Mouse (Mus musculus) small intestine, adult 2 months (tissue): ENCODE data around the gene Dusp15. TPM values are rescaled to one million over a fixed set of nuclear protein-coding genes. Genes with fewer than 3 reads are reported as not detected.

Experiments
- H3K27ac ChIP-seq: fragments of 200-500 bp; 2 replicates; pipeline ENCODE4 v1.5.1; 2012; ENCODE audit warnings: low read depth, low read length, control low read depth, inconsistent platforms; ENCODE audit not compliant: insufficient read depth
- H3K27me3 ChIP-seq: fragments of 200-500 bp; 2 replicates; pipeline ENCODE4 v1.6.1; 2012; ENCODE audit warnings: mild to moderate bottlenecking, moderate library complexity, low read length, inconsistent platforms; ENCODE audit not compliant: control insufficient read depth, insufficient read depth
- H3K36me3 ChIP-seq: fragments of 200-500 bp; 2 replicates; pipeline ENCODE4 v1.6.1; 2012; ENCODE audit warnings: mild to moderate bottlenecking, low read length, control low read depth, inconsistent platforms; ENCODE audit not compliant: control insufficient read depth, insufficient read depth
- H3K4me1 ChIP-seq: fragments of 200-500 bp; 2 replicates; pipeline ENCODE4 v1.6.1; 2012; ENCODE audit warnings: low read length, inconsistent platforms, mixed read lengths; ENCODE audit not compliant: control insufficient read depth, insufficient read depth, insufficient read length
- H3K4me3 ChIP-seq: fragments of 200-500 bp; 2 replicates; pipeline ENCODE4 v1.5.1; 2012; ENCODE audit warnings: low read depth, mild to moderate bottlenecking, control low read depth, inconsistent platforms, low read length, moderate library complexity
- CTCF ChIP-seq: fragments of 200-500 bp; IDR thresholded peaks from 2 replicates; pipeline ENCODE4 v1.5.1; 2012; ENCODE audit warnings: low read depth, mild to moderate bottlenecking, control low read depth, inconsistent platforms, low read length, moderate library complexity, mixed read lengths; ENCODE audit not compliant: insufficient replicate concordance, insufficient read length; ENCODE audit errors: extremely low read depth
- POLR2A ChIP-seq: fragments of 200-500 bp; IDR thresholded peaks from 2 replicates; pipeline ENCODE4 v1.6.1; 2012; ENCODE audit warnings: low read depth, mild to moderate bottlenecking, control low read depth, inconsistent platforms, low read length, moderate library complexity
- WGBS: fragments of 180-500 bp; shearing (Covaris S2); methylation state at CpG from one replicate; pipeline ENCODE4 v1.1.7; 2018; 5-methylcytosine and 5-hydroxymethylcytosine counted together
- polyA plus RNA-seq: library from polyadenylated mRNA; depleted of rRNA; stranded (reverse); fragments of >200 nt; gene quantifications from 2 replicates; pipeline ENCODE4 v1.2.3, GENCODE M21; 2012

Dusp15 gene
- polyA plus RNA-seq, 1 experiment, result not detected

- no peak overlapping the region for H3K27ac ChIP-seq
Observed at GRCm38 (mm10) chr2:152930276-152930675, 21.2 kb downstream of the Dusp15 start.

DNA sequence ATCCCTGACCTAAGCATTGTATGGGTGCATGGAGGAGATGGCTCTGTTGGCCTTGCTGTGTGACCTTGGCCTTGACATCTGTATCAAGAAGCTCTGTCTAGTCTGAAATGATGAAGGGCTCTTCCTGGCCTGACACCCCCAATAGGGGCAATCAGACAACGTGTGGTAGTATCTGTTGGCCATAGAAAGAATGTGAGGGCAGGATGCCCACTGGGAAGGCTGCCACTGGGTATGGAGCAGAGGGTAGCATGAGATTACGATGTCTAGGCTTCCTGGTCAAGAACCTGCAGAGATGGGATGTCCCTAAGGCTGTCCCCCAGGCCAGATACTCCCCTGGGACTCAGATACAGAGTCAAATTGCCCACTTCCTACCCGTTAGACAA, 22.5 kb downstream of the Dusp15 start:
- TF ChIP-seq POLR2A, result no peak
- WGBS, result 54% methylated on average over 3 of the region's 3 CpGs
- Histone ChIP-seq H3K4me1 (no peaks in the 10 kb centered on the region), H3K27me3 (no peaks in the 10 kb centered on the region), H3K4me3 (no peak overlapping the region), H3K27ac (no peak overlapping the region), H3K36me3 (no peaks in the 10 kb centered on the region)

More at GRCm38 (mm10) chr2:152930276-152930675, 21.2 kb downstream of the Dusp15 start:
- TF ChIP-seq CTCF (no peak), POLR2A (no peak)
- no peaks in the 10 kb centered on the region for H3K27me3 ChIP-seq
- 47% methylated on average over 2 of the region's 2 CpGs for WGBS
- H3K4me3 ChIP-seq, result no peak overlapping the region
- H3K4me1 ChIP-seq, result no peaks in the 10 kb centered on the region
- no peaks in the 10 kb centered on the region for H3K36me3 ChIP-seq

DNA sequence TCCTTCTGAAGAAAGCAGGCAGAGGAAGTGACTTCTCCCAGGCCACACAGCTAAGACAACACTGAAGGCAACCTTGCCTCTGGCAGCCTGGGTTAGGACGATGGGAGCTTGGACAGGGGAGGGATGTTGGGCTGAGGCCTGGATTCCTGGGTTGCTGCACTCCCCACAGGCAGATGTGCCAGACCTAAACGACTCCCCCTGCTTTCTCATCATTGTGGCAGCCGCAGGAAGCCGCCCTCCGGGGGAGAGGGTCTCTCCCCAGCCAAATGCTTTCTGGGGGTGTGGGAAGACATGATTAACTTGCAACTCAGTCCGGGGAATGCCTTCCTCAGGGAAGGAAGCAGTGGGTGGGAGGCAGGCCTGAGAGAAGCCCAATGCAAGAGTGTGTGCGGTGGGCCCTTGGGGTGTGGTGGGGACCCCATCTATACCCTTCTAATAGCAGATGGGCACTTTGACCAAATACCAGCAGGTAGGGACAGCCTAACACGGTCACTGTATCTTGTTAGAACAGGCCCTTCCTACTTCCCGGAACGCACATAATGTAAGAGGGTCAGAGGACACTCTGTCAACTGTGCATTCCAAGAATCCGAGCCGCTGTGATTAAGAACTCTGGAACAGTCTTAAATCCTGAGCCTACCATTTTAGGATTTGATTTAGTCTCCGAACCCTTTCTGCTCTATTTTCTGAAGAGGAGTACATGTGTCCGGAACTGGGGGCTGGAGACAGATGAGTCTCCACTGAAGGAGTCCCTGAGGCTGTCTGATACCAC, 23.1 kb downstream of the Dusp15 start:
- H3K27ac ChIP-seq, result no peak overlapping the region
- no peaks in the 10 kb centered on the region for H3K27me3 ChIP-seq
- no peaks in the 10 kb centered on the region for H3K4me1 ChIP-seq
- H3K36me3 ChIP-seq, result no peaks in the 10 kb centered on the region
- TF ChIP-seq POLR2A, result no peak
- no peak for TF ChIP-seq CTCF
- 65% methylated on average over 14 of the region's 14 CpGs for WGBS
- H3K4me3 ChIP-seq, result no peak overlapping the region

DNA sequence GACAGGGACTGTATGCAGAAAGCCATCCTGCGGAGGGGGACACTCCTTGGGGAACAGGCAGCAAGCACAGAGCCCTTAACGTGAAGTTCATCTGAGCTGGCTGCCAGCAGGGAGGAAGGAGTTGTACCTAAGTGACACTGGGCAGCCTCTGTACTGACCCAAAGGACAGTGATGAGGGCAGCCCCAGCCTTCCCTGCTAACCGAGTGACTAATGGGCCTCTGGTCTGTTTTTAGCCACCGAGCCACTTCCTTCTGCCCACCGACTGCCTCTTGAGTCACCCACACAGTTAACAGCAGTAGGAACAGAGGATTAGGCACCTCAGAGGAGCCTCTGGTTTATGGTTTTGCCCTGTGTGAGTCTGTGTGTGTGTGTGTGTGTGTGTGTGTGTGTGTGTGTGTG, 24.1 kb downstream of the Dusp15 start:
- TF ChIP-seq CTCF (no peak), POLR2A (no peak)
- Histone ChIP-seq H3K36me3 (no peaks in the 10 kb centered on the region), H3K4me1 (no peaks in the 10 kb centered on the region), H3K27me3 (no peaks in the 10 kb centered on the region), H3K4me3 (no peak overlapping the region), H3K27ac (no peak overlapping the region)
- 51% methylated on average over 5 of the region's 5 CpGs for WGBS

DNA sequence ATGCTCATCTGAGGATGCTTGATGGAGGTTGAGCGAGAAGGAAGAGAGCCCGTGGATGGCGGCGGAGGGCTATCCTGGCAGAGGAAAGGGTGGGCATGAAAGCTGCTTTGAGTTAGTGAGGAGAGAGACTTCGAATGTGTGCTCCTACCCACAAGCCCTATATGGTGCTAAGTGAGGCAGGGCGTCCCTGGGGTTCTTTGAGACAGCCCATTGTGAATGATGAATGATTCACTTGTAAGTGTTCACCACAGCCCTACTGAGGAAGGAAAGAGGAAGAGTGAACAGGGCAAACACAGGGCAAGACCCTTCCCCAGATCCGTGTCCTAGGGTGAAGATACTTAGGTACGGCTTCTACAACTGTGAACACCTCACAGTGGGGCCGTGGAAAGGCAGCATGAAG, 24.6 kb downstream of the Dusp15 start:
- TF ChIP-seq CTCF, result no peak
- TF ChIP-seq POLR2A, result no peak
- Histone ChIP-seq H3K4me3 (no peak overlapping the region), H3K4me1 (no peaks in the 10 kb centered on the region), H3K27me3 (no peaks in the 10 kb centered on the region), H3K36me3 (no peaks in the 10 kb centered on the region), H3K27ac (no peak overlapping the region)
- 67% methylated on average over 9 of the region's 9 CpGs for WGBS

GRCm38 (mm10) chr2:152925189-152925872, 26.2 kb downstream of the Dusp15 start:
- TF ChIP-seq CTCF (no peak), POLR2A (no peak)
- no peaks in the 10 kb centered on the region for H3K27me3 ChIP-seq
- H3K36me3 ChIP-seq, result no peaks in the 10 kb centered on the region
- no peaks in the 10 kb centered on the region for H3K4me1 ChIP-seq
- 59% methylated on average over 11 of the region's 11 CpGs for WGBS
- no peak overlapping the region for H3K27ac ChIP-seq
- no peak overlapping the region for H3K4me3 ChIP-seq

GRCm38 (mm10) chr2:152924543-152924942, 27.0 kb downstream of the Dusp15 start:
- 56% methylated on average over 5 of the region's 5 CpGs for WGBS
- TF ChIP-seq POLR2A (no peak), CTCF (no peak)

More at GRCm38 (mm10) chr2:152924543-152924942, 27.0 kb downstream of the Dusp15 start:
- Histone ChIP-seq H3K36me3 (no peaks in the 10 kb centered on the region), H3K27me3 (no peaks in the 10 kb centered on the region), H3K4me1 (no peaks in the 10 kb centered on the region), H3K27ac (no peak overlapping the region), H3K4me3 (no peak overlapping the region)
